Mouse (Mus musculus): Measurements from ENCODE around the gene Bach2. TPM values are rescaled to one million over a fixed set of nuclear protein-coding genes. Genes with fewer than 3 reads are reported as not detected.

Gene Bach2
- total RNA-seq, 2 experiments from 2014 or later = 20.8 to 25.8 TPM

GRCm38 (mm10) chr4:32210424-32211184, 28.0 kb upstream of the Bach2 start:
- H3K27ac ChIP-seq = no peak overlapping the region
- DNase-seq (ENCODE audit: extremely low spot score in 1 of 2, low spot score in 2 of 2) = no peak
- no peak for TF ChIP-seq CTCF (IDR thresholded peaks at IDR 0.05)
- intact Hi-C loops (cut with DNase I) = no loop called here
- H3K4me3 ChIP-seq = no peak overlapping the region

GRCm38 (mm10) chr4:32212593-32212992, 26.0 kb upstream of the Bach2 start:
- no peak for DNase-seq (ENCODE audit: extremely low spot score in 1 of 2, low spot score in 2 of 2)
- Histone ChIP-seq H3K4me3 (no peak overlapping the region), H3K27ac (no peak overlapping the region)
- intact Hi-C loops (cut with DNase I) = no loop called here
- TF ChIP-seq CTCF (IDR thresholded peaks at IDR 0.05) = no peak

DNA sequence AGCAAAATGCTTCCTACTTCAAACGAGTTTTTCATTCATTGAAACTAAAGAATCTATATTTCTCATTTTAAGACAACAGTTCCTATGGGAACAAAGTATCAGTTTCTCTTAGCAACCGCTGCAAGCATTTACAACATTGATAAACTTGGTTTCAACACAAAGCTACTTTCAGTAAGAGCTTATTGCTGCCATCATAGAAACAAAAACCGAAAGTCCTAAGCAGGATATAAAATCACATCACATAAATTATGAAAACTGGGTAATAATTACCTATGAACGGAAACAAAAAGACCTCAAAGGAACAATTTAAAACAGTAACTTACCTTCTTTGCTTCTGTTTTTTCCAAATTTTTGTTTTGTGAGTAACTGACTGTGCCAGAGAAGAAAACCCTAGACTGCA, 22.1 kb upstream of the Bach2 start:
- no peak overlapping the region for H3K27ac ChIP-seq
- no peak for DNase-seq (ENCODE audit: extremely low spot score in 1 of 2, low spot score in 2 of 2)
- H3K4me3 ChIP-seq = no peak overlapping the region
- intact Hi-C loops (cut with DNase I) = no loop called here
- TF ChIP-seq CTCF (IDR thresholded peaks at IDR 0.05) = no peak

DNA sequence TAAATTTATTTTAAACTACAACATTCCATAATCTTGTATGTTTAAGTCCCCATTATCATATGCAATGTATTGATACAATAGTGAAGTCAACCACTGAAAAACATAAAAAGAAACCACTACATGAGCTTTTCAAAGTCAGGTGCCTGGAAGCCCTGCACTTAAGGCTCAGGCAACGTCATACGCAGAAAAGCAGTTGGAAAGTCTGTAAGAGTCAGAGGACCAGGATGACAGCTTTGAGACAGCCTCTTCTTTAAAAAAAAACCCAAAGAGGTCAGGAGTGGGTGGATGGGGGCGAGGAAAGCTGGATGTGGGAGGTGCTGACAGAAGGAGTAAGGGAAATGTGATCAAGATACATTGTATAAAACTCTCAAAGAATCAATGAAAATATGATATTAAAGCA, 21.6 kb upstream of the Bach2 start:
- intact Hi-C loops (cut with DNase I) = no loop called here
- DNase-seq (ENCODE audit: extremely low spot score in 1 of 2, low spot score in 2 of 2) = no peak
- Histone ChIP-seq H3K4me3 (no peak overlapping the region), H3K27ac (no peak overlapping the region)
- no peak for TF ChIP-seq CTCF (IDR thresholded peaks at IDR 0.05)

- peak; percentile 58 to 61 for DNase-seq (ENCODE audit: extremely low spot score in 1 of 2, low spot score in 2 of 2)
- intact Hi-C loops (cut with DNase I) = no loop called here
- no peak for TF ChIP-seq CTCF (IDR thresholded peaks at IDR 0.05)
- H3K4me3 ChIP-seq = no peak overlapping the region
- no peak overlapping the region for H3K27ac ChIP-seq
Measured at GRCm38 (mm10) chr4:32217593-32217992, 21.0 kb upstream of the Bach2 start.

DNA sequence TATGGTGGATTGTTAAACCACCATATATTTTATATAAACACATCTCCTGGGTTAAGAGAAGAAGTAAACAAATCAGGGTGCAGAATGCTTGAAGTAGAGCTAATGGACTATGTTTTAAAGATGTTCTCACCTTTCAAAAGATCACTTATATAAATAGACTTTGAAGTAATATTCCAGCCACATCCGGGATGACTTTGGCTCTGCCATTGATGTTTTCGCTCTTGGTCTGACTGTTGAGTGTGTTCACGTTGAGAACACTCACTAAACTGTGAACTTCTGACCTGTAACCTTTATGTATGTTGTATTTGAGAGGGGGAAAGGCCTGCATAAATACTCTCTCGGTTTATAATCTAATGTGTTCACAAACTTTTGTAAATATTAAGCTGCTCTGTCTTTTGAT, 20.2 kb upstream of the Bach2 start:
- no peak for TF ChIP-seq CTCF (IDR thresholded peaks at IDR 0.05)
- intact Hi-C loops (cut with DNase I) = no loop called here

DNA sequence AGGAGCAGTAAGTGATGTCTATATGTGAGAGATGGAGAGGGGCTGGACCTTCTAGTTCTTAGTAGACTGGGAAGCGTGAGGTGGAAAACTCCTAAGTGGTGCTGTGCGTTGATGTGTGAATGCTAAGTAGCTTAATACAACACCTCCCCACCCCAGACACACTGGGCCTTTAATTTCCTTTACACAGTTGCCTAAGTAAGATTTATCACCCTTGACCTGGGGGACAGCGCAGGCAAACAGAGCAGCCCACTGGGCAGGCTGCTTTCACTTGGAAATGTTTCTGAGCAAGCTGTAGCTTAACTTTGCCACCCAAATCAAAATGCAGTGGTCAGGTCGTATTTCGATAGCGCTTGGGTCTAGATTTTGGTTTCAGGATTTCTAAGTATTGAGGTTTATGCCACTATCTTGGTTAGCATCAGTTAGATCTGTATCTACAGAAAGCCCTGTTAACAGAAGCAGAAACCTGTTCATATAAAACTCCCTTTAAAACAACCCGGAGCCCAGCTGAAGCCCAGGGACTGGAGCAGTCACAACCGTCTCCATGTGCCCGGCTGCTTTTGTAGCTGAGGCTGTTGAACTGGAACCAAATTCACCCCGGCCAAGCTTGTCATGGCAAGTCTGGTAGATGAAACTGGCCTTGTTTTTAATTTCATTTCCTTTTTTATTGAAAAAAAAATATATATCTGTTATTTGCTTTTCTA, 19.0 kb upstream of the Bach2 start:
- DNase-seq (ENCODE audit: extremely low spot score in 1 of 2, low spot score in 2 of 2) = no peak
- TF ChIP-seq CTCF (IDR thresholded peaks at IDR 0.05) = no peak
- H3K4me3 ChIP-seq = no peak overlapping the region
- H3K27ac ChIP-seq = no peak overlapping the region
- intact Hi-C loops (cut with DNase I) = no loop called here

More for the DNA sequence above, 20.2 kb upstream of the Bach2 start:
- Histone ChIP-seq H3K4me3 (no peak overlapping the region), H3K27ac (no peak overlapping the region)
- DNase-seq (ENCODE audit: extremely low spot score in 1 of 2, low spot score in 2 of 2) = no peak

- Histone ChIP-seq H3K4me3 (no peak overlapping the region), H3K27ac (no peak overlapping the region)
- no peak for TF ChIP-seq CTCF (IDR thresholded peaks at IDR 0.05)
- DNase-seq (ENCODE audit: extremely low spot score in 1 of 2, low spot score in 2 of 2) = no peak
- intact Hi-C loops (cut with DNase I) = no loop called here
Measured at GRCm38 (mm10) chr4:32220129-32220491, 18.5 kb upstream of the Bach2 start.

GRCm38 (mm10) chr4:32220961-32221360, 17.6 kb upstream of the Bach2 start:
- no peak for DNase-seq (ENCODE audit: extremely low spot score in 1 of 2, low spot score in 2 of 2)
- no peak for TF ChIP-seq CTCF (IDR thresholded peaks at IDR 0.05)
- intact Hi-C loops (cut with DNase I) = no loop called here
- no peak overlapping the region for H3K27ac ChIP-seq
- H3K4me3 ChIP-seq = no peak overlapping the region

- Histone ChIP-seq H3K4me3 (no peak overlapping the region), H3K27ac (no peak overlapping the region)
- intact Hi-C loops (cut with DNase I) = no loop called here
- DNase-seq (ENCODE audit: extremely low spot score in 1 of 2, low spot score in 2 of 2) = no peak
- TF ChIP-seq CTCF (IDR thresholded peaks at IDR 0.05) = no peak
Measured at GRCm38 (mm10) chr4:32223563-32223962, 15.0 kb upstream of the Bach2 start.

DNA sequence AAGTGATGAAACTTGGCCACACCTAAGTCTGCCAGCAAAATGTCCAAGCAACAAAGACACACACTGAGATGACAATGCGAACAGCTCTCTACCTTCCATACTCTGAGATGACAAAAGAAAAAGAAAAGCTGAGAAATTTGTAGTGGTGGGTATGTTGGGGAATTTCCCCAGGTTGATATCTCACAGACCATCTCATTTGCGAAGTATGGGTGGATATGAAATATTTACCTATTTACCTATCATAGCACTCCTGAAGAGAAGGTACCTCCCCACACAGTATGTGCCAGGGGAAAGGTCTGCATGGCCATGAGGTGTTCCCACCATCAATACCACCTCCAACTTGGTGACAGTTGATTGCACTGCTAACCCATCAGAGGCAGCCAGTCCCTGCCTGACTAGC, 13.4 kb upstream of the Bach2 start:
- TF ChIP-seq CTCF (IDR thresholded peaks at IDR 0.05) = no peak
- H3K27ac ChIP-seq = no peak overlapping the region
- no peak for DNase-seq (ENCODE audit: extremely low spot score in 1 of 2, low spot score in 2 of 2)
- intact Hi-C loops (cut with DNase I) = no loop called here
- no peak overlapping the region for H3K4me3 ChIP-seq

DNA sequence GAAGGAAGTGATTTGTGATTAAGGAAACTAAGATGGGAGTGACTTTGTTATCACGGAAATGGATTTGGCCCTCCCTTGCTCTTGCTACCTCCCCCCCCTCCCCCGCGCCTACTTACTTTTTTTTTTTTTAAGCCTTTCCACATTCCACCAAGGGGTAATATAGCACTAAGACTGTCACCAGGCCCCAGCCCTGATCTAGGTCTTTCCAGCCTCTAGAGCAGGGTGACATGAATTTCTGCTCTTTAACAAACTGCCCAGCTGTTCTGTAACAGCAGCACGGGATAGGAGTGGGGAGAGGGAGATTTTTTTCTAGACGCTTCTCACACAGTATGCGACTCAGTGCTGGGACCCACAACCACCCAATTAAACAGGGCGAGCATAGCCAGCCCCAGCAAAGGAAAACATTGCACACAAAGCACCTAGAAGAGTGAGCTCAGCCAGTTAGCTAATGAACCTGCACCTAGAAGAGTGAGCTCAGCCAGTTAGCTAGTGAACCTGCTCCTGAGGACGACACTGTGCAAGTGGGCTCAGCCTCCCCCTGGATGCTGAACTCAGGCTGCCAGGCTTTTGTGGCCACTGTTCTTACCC, 10.5 kb upstream of the Bach2 start:
- no peak for TF ChIP-seq CTCF (IDR thresholded peaks at IDR 0.05)
- no peak overlapping the region for H3K27ac ChIP-seq
- no peak overlapping the region for H3K4me3 ChIP-seq
- intact Hi-C loops (cut with DNase I) = no loop called here
- no peak for DNase-seq (ENCODE audit: extremely low spot score in 1 of 2, low spot score in 2 of 2)
